Mouse (Mus musculus): ENCODE results near the gene Stmn1. TPM values are rescaled to one million over a fixed set of nuclear protein-coding genes. Genes with fewer than 3 reads are reported as not detected.
A peak's percentile ranks its signal among the peaks of the same experiment; 100 is the strongest.

Gene Stmn1
- polyA plus RNA-seq, 1 experiment from 2014 or later = 1,415 TPM

DNA sequence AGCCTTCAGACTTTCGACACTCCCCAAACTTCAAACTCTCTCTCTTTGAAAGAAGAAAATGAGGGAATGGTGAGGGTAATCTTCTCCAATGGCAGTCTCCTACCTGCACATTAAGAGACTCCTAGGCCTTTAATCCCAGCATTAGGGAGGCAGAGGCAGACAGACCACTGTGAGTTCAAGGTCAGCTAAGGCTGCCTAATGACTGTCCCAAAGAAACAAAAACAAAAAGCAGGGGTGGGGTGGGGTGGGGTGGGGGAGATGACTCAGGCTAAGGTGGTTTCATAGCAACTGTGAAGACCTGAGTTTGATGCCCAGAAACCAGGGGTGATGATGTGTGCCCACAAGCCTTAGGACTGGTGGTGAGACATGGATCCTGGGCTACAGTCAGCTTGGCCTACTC is 22.6 kb upstream of the Stmn1 start:
- Histone ChIP-seq H3K4me2 (replicated peaks) (no peak overlapping the region), H3K4me1 (replicated peaks) (no peaks in the 10 kb centered on the region), H3K9ac (no peak overlapping the region), H3K36me3 (no peaks in the 10 kb centered on the region), H3K9me3 (no peaks in the 10 kb centered on the region), H3K4me3 (replicated peaks) (no peak overlapping the region), H3K27me3 (replicated peaks) (no peaks in the 10 kb centered on the region), H3K27ac (no peak overlapping the region)
- whole genome bisulfite sequencing = 18% methylated on average over 1 of the region's 1 CpGs
- ATAC-seq = no peak

DNA sequence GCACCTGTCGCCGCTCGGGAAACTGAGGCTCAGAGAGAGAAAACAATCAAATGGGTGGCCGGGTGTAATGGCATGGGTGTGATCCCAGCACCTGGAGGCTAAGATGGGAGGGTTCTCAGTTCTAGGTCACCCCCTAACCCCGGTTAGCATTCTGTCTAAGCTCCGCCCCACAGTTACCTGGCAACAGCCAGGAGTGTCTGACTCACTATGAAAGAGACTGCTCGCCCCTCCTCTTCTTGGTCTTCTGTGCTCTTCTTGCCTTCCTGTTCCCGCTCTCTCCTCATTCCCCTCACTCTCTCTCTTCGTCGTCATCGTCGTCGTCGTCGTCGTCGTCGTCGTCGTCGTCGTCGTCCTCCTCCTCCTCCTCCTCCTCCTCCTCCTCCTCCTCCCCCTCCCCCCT is 20.2 kb upstream of the Stmn1 start:
- H3K4me2 ChIP-seq (replicated peaks) = no peak overlapping the region
- ATAC-seq = no peak
- no peaks in the 10 kb centered on the region for H3K36me3 ChIP-seq
- H3K9me3 ChIP-seq = no peaks in the 10 kb centered on the region
- peaks cover 4% of the 10 kb centered on the region; the same call in 1 of the 2 replicates for H3K4me1 ChIP-seq (replicated peaks)
- no peak overlapping the region for H3K4me3 ChIP-seq (replicated peaks)
- no peaks in the 10 kb centered on the region for H3K27me3 ChIP-seq (replicated peaks)
- H3K9ac ChIP-seq = no peak overlapping the region
- no peak overlapping the region for H3K27ac ChIP-seq
- 54% methylated on average over 18 of the region's 23 CpGs for WGBS

DNA sequence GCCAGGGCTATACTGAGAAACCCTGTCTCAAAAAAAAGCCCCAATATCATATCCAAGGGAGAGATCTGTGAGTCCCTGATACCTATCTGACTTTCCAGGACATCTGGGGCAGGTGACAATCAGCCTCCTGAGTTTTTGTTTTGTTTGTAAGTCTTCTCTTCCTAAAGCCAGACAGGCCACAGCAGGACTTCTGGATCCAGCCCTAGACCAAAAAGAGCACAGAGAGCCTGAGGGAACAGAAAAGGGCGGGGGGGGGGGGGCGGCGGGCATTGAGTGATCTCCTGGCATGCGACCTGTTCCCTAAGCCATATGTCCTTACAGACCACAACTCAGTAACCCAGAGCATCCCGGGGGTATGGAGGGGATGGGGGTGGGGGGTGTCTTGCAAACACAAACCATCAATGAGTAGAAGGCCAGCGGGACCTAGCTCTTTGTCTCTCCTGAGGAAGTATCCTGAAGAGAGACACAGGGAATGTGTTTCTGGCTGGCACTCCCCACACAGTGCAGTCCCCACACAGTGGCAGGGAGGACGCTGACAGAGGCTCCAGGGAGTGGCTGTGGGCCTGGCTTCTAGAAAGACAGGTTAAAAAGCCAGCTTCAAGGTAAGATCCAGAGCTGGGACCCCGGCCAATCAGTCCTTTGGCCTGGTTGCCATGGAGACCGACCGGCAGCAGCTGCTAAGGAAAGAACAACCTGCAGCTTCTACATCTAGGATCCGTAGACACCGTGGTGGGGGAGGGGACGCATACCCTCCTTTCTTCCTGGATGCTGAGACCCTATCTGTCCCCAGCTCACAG is 18.3 kb upstream of the Stmn1 start:
- Histone ChIP-seq H3K9ac (no peak overlapping the region), H3K27me3 (replicated peaks) (peaks cover 10% of the 10 kb centered on the region), H3K36me3 (no peaks in the 10 kb centered on the region), H3K9me3 (no peaks in the 10 kb centered on the region), H3K4me2 (replicated peaks) (no peak overlapping the region), H3K27ac (no peak overlapping the region), H3K4me3 (replicated peaks) (no peak overlapping the region), H3K4me1 (replicated peaks) (peaks cover 6% of the 10 kb centered on the region)
- 46% methylated on average over 13 of the region's 13 CpGs for WGBS
- ATAC-seq = no peak

DNA sequence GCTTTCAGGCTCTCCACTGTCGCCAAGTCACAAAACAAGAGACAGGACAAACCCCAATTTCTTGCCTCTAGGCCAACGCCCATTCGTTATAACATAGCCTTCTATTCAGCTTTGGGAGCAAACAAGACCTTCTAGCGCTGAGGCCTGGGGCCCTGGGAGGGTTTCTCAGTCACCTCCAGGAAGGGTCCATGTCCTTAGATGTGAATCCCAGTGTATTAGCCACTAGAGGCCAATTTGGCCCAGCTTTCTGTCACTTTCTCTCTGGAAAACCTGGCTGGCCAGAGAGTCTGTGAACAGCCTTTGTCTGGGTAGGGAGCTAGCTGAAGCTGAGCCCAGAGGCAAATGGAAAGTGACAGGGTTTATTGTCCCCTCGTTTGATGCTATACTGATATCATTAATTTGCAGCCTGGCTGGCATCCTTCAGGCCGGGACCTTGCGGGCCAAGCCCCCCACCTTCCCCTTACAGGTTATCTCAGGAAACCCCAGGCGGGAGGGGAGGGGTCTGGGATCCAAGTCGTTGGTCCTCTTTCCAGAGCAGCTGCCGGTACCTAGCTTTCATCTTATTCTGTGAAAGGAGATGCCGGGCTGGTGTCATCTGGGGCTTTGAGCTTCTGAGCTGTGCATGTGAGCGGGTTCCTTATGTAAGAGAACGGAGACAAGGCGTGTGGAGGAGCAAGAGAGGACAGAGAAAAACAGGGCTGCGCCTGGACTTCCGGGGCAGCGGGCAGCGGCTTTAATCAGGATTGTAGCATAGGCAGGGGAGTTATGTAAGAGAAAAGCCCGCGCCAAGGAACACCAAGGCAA is 17.5 kb upstream of the Stmn1 start:
- Histone ChIP-seq H3K4me1 (replicated peaks) (peaks cover 9% of the 10 kb centered on the region), H3K4me3 (replicated peaks) (no peak overlapping the region), H3K27ac (no peak overlapping the region), H3K36me3 (no peaks in the 10 kb centered on the region), H3K27me3 (replicated peaks) (peaks cover 10% of the 10 kb centered on the region), H3K9me3 (no peaks in the 10 kb centered on the region), H3K4me2 (replicated peaks) (peak overlapping the region; percentile 27), H3K9ac (no peak overlapping the region)
- 34% methylated on average over 20 of the region's 20 CpGs for WGBS
- no peak for ATAC-seq

DNA sequence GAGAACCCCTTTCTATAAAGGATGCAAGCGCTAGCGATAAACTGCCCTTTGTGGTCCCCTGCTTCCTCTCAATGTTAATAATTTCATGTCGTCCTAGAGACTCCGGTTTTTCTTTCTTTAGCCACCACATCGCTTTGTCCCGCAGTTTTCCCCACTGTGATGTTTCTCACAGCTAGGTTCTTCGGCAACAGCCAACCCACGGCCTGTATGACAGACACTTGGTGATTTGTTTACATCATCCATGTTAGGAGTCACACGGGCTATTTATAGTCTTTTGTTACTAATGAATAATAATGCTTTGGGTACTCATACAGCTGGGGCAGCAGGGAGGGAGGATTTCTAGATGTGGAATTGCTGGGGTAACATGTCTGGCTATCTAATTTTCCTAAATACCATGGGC is 16.6 kb upstream of the Stmn1 start:
- Histone ChIP-seq H3K9ac (no peak overlapping the region), H3K9me3 (no peaks in the 10 kb centered on the region), H3K4me1 (replicated peaks) (peaks cover 9% of the 10 kb centered on the region), H3K36me3 (no peaks in the 10 kb centered on the region), H3K27ac (no peak overlapping the region), H3K4me3 (replicated peaks) (no peak overlapping the region), H3K27me3 (replicated peaks) (peaks cover 10% of the 10 kb centered on the region), H3K4me2 (replicated peaks) (no peak overlapping the region)
- whole genome bisulfite sequencing = 61% methylated on average over 9 of the region's 9 CpGs
- ATAC-seq = no peak

DNA sequence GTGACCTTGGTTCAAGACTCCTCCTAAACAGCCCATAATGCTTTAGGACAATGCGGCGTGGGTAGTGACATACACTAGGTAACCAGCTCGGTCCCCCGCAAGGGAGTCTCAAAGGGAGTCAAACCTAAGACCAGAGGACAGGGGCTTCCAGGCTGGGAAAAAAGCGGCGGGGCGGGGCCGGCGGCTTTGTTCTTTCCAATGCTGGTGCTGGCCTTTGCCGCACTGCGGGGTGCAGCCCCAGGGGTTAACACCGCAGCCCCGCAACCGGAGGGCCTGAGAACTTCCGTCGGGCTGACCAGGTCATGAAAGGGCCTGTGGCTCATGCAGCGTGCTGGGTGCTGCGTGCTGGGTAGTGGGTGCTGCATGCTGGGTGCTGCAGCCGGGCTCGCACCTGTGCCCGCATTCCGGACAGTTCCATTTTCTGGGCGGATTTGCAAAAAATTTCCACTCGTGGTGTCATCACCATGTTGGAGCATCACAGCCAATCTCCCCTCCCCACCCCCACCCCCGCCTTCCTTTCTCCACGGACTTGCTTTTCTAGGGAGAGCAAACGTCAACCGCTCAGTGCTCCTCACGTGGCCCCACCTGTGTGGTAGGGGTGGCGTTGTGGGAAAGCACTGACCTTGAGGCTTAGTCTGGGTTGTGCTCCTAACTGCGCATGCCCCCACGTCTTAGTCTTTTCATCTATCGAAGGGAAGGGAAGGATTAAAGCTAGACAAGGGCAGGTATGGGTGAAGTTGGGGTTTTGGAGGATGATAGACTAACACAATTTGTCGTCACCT is 14.3 kb upstream of the Stmn1 start:
- WGBS = 31% methylated on average over 34 of the region's 34 CpGs
- no peaks in the 10 kb centered on the region for H3K36me3 ChIP-seq
- H3K27ac ChIP-seq = no peak overlapping the region
- H3K9ac ChIP-seq = no peak overlapping the region
- H3K9me3 ChIP-seq = no peaks in the 10 kb centered on the region
- peaks cover 9% of the 10 kb centered on the region for H3K4me1 ChIP-seq (replicated peaks)
- ATAC-seq = no peak
- H3K4me3 ChIP-seq (replicated peaks) = no peak overlapping the region
- peak overlapping the region; percentile 43 for H3K4me2 ChIP-seq (replicated peaks)
- peaks cover 10% of the 10 kb centered on the region for H3K27me3 ChIP-seq (replicated peaks)

DNA sequence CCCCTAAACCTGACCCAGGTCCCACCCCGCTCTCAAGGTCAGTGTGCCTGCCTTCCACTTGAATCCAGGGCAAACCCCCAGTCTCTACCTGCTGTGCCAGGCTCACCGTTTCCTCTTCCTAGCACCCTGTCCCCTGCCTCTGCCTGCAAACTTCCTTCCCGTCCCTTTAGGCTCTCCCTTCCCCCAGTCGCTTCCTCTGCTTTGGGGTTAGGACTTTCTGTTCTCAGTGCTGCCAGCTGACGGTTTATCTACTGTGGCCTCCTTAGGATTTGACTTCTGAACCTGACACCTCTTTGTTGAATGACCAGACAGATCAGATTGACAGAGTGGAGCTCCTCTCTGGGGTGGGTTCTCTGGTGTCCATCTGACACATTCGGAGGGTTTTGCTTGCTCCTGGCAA is 12.8 kb upstream of the Stmn1 start:
- no peak overlapping the region for H3K4me2 ChIP-seq (replicated peaks)
- ATAC-seq = no peak
- peaks cover 9% of the 10 kb centered on the region for H3K4me1 ChIP-seq (replicated peaks)
- H3K27me3 ChIP-seq (replicated peaks) = peaks cover 10% of the 10 kb centered on the region
- H3K9me3 ChIP-seq = no peaks in the 10 kb centered on the region
- H3K4me3 ChIP-seq (replicated peaks) = no peak overlapping the region
- H3K27ac ChIP-seq = no peak overlapping the region
- no peaks in the 10 kb centered on the region for H3K36me3 ChIP-seq
- 38% methylated on average over 6 of the region's 6 CpGs for WGBS
- no peak overlapping the region for H3K9ac ChIP-seq

DNA sequence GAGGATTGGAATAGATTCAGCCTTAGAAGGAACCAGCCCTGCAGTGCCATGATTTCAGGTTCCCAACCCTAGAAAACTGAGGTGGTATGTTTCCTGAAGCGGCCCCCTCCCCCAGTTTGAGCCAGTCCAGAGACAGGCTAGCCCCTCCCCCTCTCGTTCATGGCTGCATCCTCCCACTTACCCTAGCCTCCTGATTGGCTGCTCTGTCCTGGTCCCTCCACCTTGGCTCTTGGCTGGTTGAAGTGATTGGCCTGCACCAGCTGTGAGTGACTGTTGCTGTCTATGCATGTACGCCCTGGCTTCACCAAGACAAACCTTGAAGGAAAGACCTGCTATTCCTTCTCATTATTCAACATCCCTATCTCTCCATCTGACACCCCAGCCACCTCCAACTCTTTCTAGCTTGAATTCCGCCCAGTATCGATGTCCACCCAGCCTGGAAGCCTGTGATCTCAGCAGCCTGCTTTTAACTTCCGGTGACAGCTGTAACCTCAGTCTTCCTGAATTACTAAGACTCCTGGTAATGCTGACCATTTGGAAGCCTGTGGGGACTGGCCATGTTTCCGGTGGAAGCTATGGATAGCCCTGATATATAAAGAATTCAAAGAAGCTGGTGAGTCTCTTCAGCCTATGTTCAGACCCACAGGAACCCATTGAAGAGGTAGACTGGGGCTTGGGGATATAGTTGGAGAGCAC is 10.8 kb upstream of the Stmn1 start:
- H3K4me1 ChIP-seq (replicated peaks) = peaks cover 6% of the 10 kb centered on the region; the same call in 1 of the 2 replicates
- no peaks in the 10 kb centered on the region for H3K9me3 ChIP-seq
- no peak overlapping the region for H3K4me2 ChIP-seq (replicated peaks)
- H3K36me3 ChIP-seq = no peaks in the 10 kb centered on the region
- H3K9ac ChIP-seq = no peak overlapping the region
- H3K27ac ChIP-seq = no peak overlapping the region
- ATAC-seq = no peak
- no peak overlapping the region for H3K4me3 ChIP-seq (replicated peaks)
- peaks cover 10% of the 10 kb centered on the region for H3K27me3 ChIP-seq (replicated peaks)
- 53% methylated on average over 7 of the region's 7 CpGs for WGBS

DNA sequence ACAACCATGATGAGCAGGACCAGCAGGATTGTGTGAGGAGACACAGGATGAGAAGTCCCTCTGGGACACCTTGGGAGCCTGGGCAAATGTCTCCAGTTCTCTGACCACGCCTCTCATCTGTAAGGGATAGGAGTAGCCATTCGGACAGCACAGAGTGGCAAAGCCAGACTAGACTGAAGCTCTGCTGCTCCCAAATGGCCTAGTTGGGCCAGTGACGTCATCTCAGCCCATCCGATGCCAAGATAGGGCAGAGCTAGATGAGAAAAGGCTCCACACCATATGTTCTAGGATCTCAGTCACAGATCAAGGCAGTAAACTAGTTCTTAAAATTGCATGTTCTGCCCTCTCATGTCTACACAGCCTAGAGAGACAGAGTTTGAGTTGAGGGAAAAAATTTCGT is 9.3 kb upstream of the Stmn1 start:
- 73% methylated on average over 5 of the region's 5 CpGs for WGBS
- Histone ChIP-seq H3K9me3 (no peaks in the 10 kb centered on the region), H3K4me2 (replicated peaks) (no peak overlapping the region), H3K4me1 (replicated peaks) (peaks cover 4% of the 10 kb centered on the region; the same call in 1 of the 2 replicates), H3K4me3 (replicated peaks) (no peak overlapping the region), H3K9ac (no peak overlapping the region), H3K36me3 (no peaks in the 10 kb centered on the region), H3K27ac (no peak overlapping the region), H3K27me3 (replicated peaks) (peaks cover 4% of the 10 kb centered on the region)
- ATAC-seq = no peak

DNA sequence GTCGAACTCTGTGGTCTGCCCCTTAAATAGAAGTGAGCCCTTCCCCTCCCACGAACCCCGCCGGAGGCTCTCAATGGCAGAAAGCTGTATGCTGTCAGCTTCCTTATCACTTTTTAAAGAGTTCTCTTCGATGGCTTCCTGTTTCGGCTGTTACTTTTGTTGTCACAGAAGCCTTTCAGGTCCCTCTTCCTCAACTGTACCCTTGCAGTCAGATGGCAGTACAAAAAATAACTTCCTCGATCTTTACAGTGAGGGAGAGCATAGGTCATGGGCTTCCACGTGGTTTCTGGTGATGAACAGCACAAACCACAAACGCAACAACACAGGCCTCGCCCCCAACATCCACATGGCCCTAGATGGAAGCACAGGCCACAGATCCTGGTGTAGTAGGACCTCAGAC is 7.8 kb upstream of the Stmn1 start:
- Histone ChIP-seq H3K4me1 (replicated peaks) (0 out of 2 replicates have a peak, but pooled peaks cover 1% of the 10 kb centered on the region), H3K9me3 (no peaks in the 10 kb centered on the region), H3K9ac (no peak overlapping the region), H3K36me3 (no peaks in the 10 kb centered on the region), H3K4me3 (replicated peaks) (no peak overlapping the region), H3K27me3 (replicated peaks) (no peaks in the 10 kb centered on the region), H3K4me2 (replicated peaks) (no peak overlapping the region), H3K27ac (no peak overlapping the region)
- no peak for ATAC-seq
- WGBS = 75% methylated on average over 10 of the region's 10 CpGs

DNA sequence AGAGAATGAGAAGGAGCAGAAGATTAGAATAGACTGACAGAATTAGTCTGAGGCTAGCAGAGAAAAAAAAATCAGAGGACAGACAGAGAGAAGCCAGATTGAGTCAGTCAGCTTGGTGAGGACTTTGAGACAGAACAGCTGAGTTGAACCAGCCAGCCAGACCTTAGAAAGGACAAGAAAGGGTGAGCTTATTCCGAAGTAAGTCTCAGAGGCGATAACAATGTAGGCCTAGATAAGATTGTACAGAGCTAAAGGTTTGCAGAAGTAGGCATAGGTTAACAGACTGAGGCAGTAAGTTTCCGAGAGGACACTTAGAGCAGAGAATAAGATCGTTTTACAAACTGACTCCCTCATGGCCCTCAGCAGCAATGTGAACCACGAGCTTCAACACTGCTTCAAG is 6.9 kb upstream of the Stmn1 start:
- Histone ChIP-seq H3K27me3 (replicated peaks) (no peaks in the 10 kb centered on the region), H3K9me3 (no peaks in the 10 kb centered on the region), H3K4me1 (replicated peaks) (no peaks in the 10 kb centered on the region), H3K4me2 (replicated peaks) (no peak overlapping the region), H3K9ac (no peak overlapping the region; the same call in 1 of the 2 replicates), H3K36me3 (no peaks in the 10 kb centered on the region), H3K27ac (no peak overlapping the region), H3K4me3 (replicated peaks) (no peak overlapping the region)
- ATAC-seq = no peak
- 75% methylated on average over 5 of the region's 5 CpGs for WGBS

DNA sequence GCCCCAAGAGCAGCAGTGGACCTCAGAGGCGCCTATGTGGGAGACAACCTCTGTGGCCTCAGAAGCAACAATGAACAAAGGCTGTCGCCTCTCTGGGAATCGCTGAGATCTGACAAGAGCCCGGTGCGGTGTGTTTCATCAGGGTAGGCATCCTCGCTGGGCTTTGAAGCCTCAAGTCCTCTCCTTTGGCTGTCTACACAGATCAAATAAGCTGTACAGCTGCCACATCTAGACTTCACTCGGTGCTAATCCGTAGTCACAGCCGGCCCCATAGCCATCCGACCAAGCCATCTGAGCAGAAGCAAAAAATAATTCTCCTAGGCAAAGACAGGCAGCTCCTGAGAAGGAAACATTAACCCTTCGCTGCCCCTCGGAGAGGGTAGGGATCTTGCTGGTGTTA is 2.3 kb upstream of the Stmn1 start:
- no peaks in the 10 kb centered on the region for H3K27me3 ChIP-seq (replicated peaks)
- no peak overlapping the region for H3K4me3 ChIP-seq (replicated peaks)
- peaks cover 1% of the 10 kb centered on the region; the same call in 1 of the 2 replicates for H3K36me3 ChIP-seq
- H3K4me1 ChIP-seq (replicated peaks) = no peaks in the 10 kb centered on the region; the same call in 1 of the 2 replicates
- no peak for ATAC-seq
- no peaks in the 10 kb centered on the region for H3K9me3 ChIP-seq
- H3K9ac ChIP-seq = no peak overlapping the region
- H3K27ac ChIP-seq = no peak overlapping the region
- WGBS = 51% methylated on average over 12 of the region's 12 CpGs
- H3K4me2 ChIP-seq (replicated peaks) = no peak overlapping the region

Measured in intestine, embryonic 15.5 days (tissue).